Mouse (Mus musculus) right cerebral cortex, postnatal 25 days (tissue): ENCODE measurements around the gene Trim2.

Experiments used
- DNase-seq: peaks from one replicate; pipeline ENCODE4 v3.0.0; 2022

Trim2 gene

GRCm38 (mm10) chr3:84130776-84131175 is 175.9 kb downstream of the Trim2 start:
- no peak for DNase-seq

- DNase-seq, result no peak
These were observed 177.5 kb downstream of the Trim2 start for GRCm38 (mm10) chr3:84128871-84129870.

- no peak for DNase-seq
These were observed 179.2 kb downstream of the Trim2 start for GRCm38 (mm10) chr3:84127431-84127830.

GRCm38 (mm10) chr3:84126721-84127120 is 180.0 kb downstream of the Trim2 start:
- no peak for DNase-seq

GRCm38 (mm10) chr3:84125704-84126289 is 180.9 kb downstream of the Trim2 start:
- DNase-seq, result no peak

GRCm38 (mm10) chr3:84123461-84123860 is 183.2 kb downstream of the Trim2 start:
- no peak for DNase-seq

- no peak for DNase-seq
These were observed 188.0 kb downstream of the Trim2 start for GRCm38 (mm10) chr3:84118718-84119117.

GRCm38 (mm10) chr3:84118178-84118577 is 188.5 kb downstream of the Trim2 start:
- no peak for DNase-seq
